Mouse (Mus musculus) heart, postnatal 0 days (tissue): Measurements from ENCODE around the gene Rnf216.

Source experiments
- CTCF ChIP-seq: IDR thresholded peaks from 2 replicates; pipeline ENCODE4 v1.5.1; 2016; ENCODE audit warnings: antibody characterized with exemption, control low read depth, low read depth
- EP300 ChIP-seq: IDR thresholded peaks from 2 replicates; pipeline ENCODE4 v1.6.1; 2016; ENCODE audit warnings: antibody characterized with exemption, low read depth

DNA sequence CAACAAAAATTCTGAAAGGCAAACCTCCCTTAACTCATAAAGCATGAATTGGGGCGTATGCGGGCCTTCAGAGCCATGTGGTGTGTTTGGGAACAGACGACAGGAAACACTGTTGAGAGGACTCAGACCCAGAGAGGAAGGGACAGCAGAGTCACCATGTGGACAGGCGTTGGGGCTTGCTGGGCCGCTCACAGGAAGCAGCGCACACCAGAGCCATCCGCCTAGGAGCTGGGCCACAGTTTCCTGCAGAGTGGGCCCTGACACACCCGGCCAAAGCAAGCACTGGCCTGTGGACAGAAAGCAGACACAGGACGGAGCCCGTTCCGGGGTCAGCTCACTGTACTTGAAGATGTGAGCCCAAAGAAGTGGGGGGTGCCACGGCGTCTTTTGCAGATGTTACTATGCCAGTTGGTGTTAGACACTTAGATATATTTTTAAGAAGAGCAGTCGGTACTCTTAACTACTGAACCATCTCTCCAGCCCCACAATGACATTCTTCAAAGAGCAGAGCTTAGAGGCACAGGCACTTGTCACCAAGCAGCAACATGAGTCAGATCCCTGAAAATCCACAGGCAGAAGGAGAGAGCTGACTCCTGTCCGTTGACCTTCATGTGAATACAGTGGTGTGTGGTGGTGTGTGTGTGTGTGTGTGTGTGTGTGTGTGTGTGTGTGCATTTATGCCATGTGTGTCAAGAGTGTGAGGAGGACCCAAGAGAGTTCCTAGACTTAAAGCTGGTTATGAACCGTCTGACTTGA lies 130.6 kb downstream of the Rnf216 start:
- no peak for TF ChIP-seq CTCF
- TF ChIP-seq EP300, result no peak
